Mouse (Mus musculus) cortical plate, adult 2 months (tissue): Measurements from ENCODE around the gene Thada.

Experiments
- CTCF ChIP-seq: fragments of 200-500 bp; IDR thresholded peaks from 2 replicates; pipeline ENCODE4 v1.5.1; 2011; ENCODE audit warnings: mild to moderate bottlenecking, control low read depth, low read length; ENCODE audit not compliant: insufficient read depth; ENCODE audit errors: extremely low read depth
- POLR2A ChIP-seq: fragments of 200-500 bp; IDR thresholded peaks from 2 replicates; pipeline ENCODE4 v1.6.1; 2011; ENCODE audit warnings: mild to moderate bottlenecking, low read length, control low read depth; ENCODE audit not compliant: insufficient read depth; ENCODE audit errors: extremely low read depth

DNA sequence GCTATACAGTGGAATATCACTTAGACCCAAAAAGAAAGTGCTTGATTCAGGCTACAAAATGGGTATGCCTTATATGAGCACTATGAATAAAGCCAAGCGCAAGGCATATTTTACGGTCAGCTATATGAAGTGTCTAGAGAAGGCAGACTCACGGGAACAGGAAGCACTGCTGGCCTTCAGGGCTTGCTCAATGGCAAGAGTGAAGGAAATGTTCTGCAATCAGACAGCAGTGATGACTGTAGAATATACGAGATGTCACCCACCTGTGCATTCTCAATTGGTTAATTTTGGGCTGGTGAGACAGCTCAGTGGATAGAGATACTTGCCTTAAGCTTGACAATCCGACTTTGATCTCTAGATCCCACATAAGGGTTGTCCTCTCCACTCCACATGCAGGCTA, 264.8 kb downstream of the Thada start:
- no peak for TF ChIP-seq CTCF
- no peak for TF ChIP-seq POLR2A
